Mouse (Mus musculus): ENCODE measurements around the gene Psg26. TPM values are rescaled to one million over a fixed set of nuclear protein-coding genes. Genes with fewer than 3 reads are reported as not detected.
"Not testable (repeated sequence)": the region's sequence is repeated elsewhere in the genome, so short reads cannot be mapped to it uniquely, and the experiment has no call there.

Psg26 gene
- not detected in 2 replicates for polyA plus RNA-seq (2012; rRNA removed)
- polyA plus RNA-seq (2014; fragmentation: Nextera tagmentation; extraction: Ambion mirVana) = not detected in 2 replicates

DNA sequence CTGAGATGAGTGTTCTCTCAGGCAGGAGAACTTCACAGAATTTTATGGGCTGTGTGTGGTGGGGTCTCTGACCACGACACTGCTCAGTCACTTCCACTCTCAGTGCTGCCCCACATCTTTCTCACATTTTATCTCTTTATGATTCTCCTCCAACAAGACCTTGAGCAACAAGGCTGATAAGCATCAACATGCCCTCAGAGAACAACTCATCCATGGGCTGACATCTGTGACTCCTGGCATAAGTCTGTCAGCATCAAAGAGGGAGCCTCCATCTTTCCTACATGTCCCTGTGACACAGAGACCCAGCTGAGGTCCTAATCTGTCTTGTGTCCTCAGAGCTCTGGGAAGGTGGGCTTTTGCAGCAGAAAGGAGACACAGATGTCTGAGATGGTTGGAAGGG is at the start of gene Psg26:
Gene Psg26 (minus strand): TSS at position 101 of the 400 bp plus-strand sequence.
- no peak for TF ChIP-seq CTCF (IDR thresholded peaks at IDR 0.05; ENCODE audit: low read depth)
- no peak for TF ChIP-seq EP300 (IDR thresholded peaks at IDR 0.05; ENCODE audit: low read depth)
- Histone ChIP-seq H3K4me1 (replicated peaks; ENCODE audit: control insufficient read depth in 2 of 2, insufficient read depth in 2 of 2, low read length in 1 of 2) (no peaks in the 10 kb centered on the region), H3K27ac (no peak within 1 kb of the TSS), H3K27me3 (ENCODE audit: control insufficient read depth, insufficient read depth, low read length) (no peaks in the 10 kb centered on the region), H3K4me3 (ENCODE audit: insufficient read depth in 1 of 2, low read depth in 2 of 2, low read length in 2 of 2) (no peak within 1 kb of the TSS), H3K9ac (replicated peaks) (no peak within 1 kb of the TSS), H3K36me3 (replicated peaks; ENCODE audit: control insufficient read depth, insufficient read depth, low read depth) (no peaks in the 10 kb centered on the region), H3K9me3 (ENCODE audit: control insufficient read depth, low read length) (no peaks in the 10 kb centered on the region), H3K4me2 (ENCODE audit: low read depth) (no peak within 1 kb of the TSS)
- DNase-seq (ENCODE audit: low read depth in 3 of 3, low spot score in 3 of 3) = no peak
- ATAC-seq (ENCODE audit: insufficient read depth) = no peak
- WGBS (ENCODE audit: insufficient replicate concordance) = 43% methylated on average over 1 of the region's 1 CpGs

DNA sequence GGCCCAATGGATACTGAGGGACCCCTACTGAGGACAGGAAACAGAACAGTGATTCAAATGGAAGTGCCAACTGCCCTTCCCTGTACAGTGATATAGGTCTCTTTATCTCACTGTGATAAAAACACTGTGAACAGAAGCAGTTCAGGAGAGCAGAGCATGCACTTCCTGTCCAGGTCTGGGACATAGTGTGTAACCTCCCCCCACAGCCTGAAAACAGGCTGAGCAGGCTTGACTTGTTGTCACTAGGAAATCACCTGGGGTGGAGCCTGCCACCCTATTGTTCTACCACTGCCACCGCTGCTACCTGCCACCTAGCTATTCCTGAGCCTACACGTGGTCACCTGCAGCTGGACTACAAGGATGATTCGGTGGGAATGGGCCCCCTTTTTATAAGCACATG is 49.4 kb upstream of the Psg26 start:
- Histone ChIP-seq H3K27ac (no peak overlapping the region), H3K36me3 (replicated peaks; ENCODE audit: control insufficient read depth, insufficient read depth, low read depth) (no peaks in the 10 kb centered on the region), H3K4me3 (ENCODE audit: insufficient read depth in 1 of 2, low read depth in 2 of 2, low read length in 2 of 2) (no peak overlapping the region), H3K4me1 (replicated peaks; ENCODE audit: control insufficient read depth in 2 of 2, insufficient read depth in 2 of 2, low read length in 1 of 2) (no peaks in the 10 kb centered on the region), H3K9me3 (ENCODE audit: control insufficient read depth, low read length) (no peaks in the 10 kb centered on the region), H3K9ac (replicated peaks) (no peak overlapping the region), H3K4me2 (ENCODE audit: low read depth) (no peak overlapping the region), H3K27me3 (ENCODE audit: control insufficient read depth, insufficient read depth, low read length) (no peaks in the 10 kb centered on the region)
- WGBS (ENCODE audit: insufficient replicate concordance) = 31% methylated on average over 3 of the region's 3 CpGs
- DNase-seq (ENCODE audit: low read depth in 3 of 3, low spot score in 3 of 3) = no peak
- TF ChIP-seq EP300 (IDR thresholded peaks at IDR 0.05; ENCODE audit: low read depth) = no peak
- no peak for TF ChIP-seq CTCF (IDR thresholded peaks at IDR 0.05; ENCODE audit: low read depth)
- ATAC-seq (ENCODE audit: insufficient read depth) = no peak

DNA sequence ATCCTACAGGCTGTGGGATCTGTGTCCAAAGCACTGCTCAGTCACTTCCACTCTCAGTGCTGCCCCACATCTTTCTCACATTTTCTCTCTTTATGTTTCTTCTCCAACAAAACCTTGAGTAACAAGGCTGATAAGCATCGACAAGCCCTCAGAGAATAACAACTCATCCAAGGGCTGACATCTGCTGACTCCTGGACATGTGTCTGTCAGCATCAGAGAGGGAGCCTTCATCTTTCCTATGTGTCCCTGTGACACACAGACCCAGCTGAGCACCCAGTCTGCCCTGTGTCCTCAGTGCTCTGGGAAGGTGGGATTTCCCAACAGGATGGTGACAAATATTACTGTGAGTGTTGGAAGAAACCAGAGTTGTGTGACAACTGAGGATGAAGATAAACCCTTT is 48.2 kb upstream of the Psg26 start, which contains the start of gene Psg25:
Gene Psg25 (minus strand): TSS at position 101 of the 400 bp plus-strand sequence.
- WGBS (ENCODE audit: insufficient replicate concordance) = 83% methylated on average over 1 of the region's 1 CpGs
- Histone ChIP-seq H3K4me3 (ENCODE audit: insufficient read depth in 1 of 2, low read depth in 2 of 2, low read length in 2 of 2) (no peak within 1 kb of the TSS), H3K36me3 (replicated peaks; ENCODE audit: control insufficient read depth, insufficient read depth, low read depth) (no peaks in the 10 kb centered on the region), H3K9ac (replicated peaks) (no peak within 1 kb of the TSS), H3K27me3 (ENCODE audit: control insufficient read depth, insufficient read depth, low read length) (no peaks in the 10 kb centered on the region), H3K4me1 (replicated peaks; ENCODE audit: control insufficient read depth in 2 of 2, insufficient read depth in 2 of 2, low read length in 1 of 2) (no peaks in the 10 kb centered on the region), H3K9me3 (ENCODE audit: control insufficient read depth, low read length) (no peaks in the 10 kb centered on the region), H3K27ac (no peak within 1 kb of the TSS), H3K4me2 (ENCODE audit: low read depth) (no peak within 1 kb of the TSS)
- ATAC-seq (ENCODE audit: insufficient read depth) (no peak), DNase-seq (ENCODE audit: low read depth in 3 of 3, low spot score in 3 of 3) (no peak)
- TF ChIP-seq EP300 (IDR thresholded peaks at IDR 0.05; ENCODE audit: low read depth) = no peak
- no peak for TF ChIP-seq CTCF (IDR thresholded peaks at IDR 0.05; ENCODE audit: low read depth)

DNA sequence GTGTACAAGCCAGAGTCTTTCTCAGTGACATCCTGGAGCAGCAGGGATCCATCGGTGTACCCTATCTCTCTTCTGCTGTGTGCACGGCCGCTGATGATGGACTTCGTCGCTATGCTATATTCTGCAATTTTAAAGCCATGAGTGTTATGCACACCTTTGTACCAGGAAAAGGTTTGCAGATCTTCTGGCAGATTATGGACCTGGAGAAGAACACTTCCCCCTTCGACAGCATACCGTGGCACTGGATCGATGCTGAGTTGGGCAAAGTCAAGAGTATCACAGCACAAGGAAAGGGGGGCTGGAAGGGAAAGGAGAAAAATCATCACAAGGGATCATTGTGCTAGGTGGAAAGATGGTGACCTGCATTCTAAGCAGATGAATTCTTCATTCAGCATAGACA is 40.7 kb upstream of the Psg26 start:
- no peak for ATAC-seq (ENCODE audit: insufficient read depth)
- no peak for DNase-seq (ENCODE audit: low read depth in 3 of 3, low spot score in 3 of 3)
- 79% methylated on average over 8 of the region's 8 CpGs for WGBS (ENCODE audit: insufficient replicate concordance)
- no peaks in the 10 kb centered on the region for H3K27me3 ChIP-seq (ENCODE audit: control insufficient read depth, insufficient read depth, low read length)
- H3K9ac ChIP-seq (replicated peaks) = no peak overlapping the region
- H3K4me3 ChIP-seq (ENCODE audit: insufficient read depth in 1 of 2, low read depth in 2 of 2, low read length in 2 of 2) = no peak overlapping the region
- no peak overlapping the region for H3K27ac ChIP-seq
- no peak overlapping the region for H3K4me2 ChIP-seq (ENCODE audit: low read depth)
- TF ChIP-seq CTCF (IDR thresholded peaks at IDR 0.05; ENCODE audit: low read depth) = no peak
- no peak for TF ChIP-seq EP300 (IDR thresholded peaks at IDR 0.05; ENCODE audit: low read depth)
- no peaks in the 10 kb centered on the region for H3K9me3 ChIP-seq (ENCODE audit: control insufficient read depth, low read length)
- no peaks in the 10 kb centered on the region for H3K4me1 ChIP-seq (replicated peaks; ENCODE audit: control insufficient read depth in 2 of 2, insufficient read depth in 2 of 2, low read length in 1 of 2)
- H3K36me3 ChIP-seq (replicated peaks; ENCODE audit: control insufficient read depth, insufficient read depth, low read depth) = no peaks in the 10 kb centered on the region

DNA sequence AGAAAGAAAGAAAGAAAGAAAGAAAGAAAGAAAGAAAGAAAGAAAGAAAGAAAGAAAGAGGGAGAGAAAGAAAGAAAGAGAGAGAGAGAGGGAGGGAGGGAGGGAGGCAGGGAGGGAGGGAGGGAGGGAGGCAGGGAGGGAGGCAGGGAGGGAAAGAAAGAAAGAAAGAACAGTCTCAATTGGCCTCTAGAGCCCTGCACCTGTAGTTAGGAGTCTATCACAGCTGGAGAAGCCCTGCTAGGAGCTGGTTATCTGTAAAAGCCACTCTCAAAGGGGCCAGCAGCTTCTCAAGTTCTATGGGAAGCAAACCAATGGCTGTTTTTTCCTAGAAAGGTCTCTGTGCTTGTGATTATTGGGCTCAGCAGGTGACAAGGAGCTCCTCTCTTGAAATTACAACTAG is 28.9 kb upstream of the Psg26 start:
- H3K27ac ChIP-seq; H3K4me1 ChIP-seq (replicated peaks; ENCODE audit: control insufficient read depth in 2 of 2, insufficient read depth in 2 of 2, low read length in 1 of 2); H3K27me3 ChIP-seq (ENCODE audit: control insufficient read depth, insufficient read depth, low read length); H3K9me3 ChIP-seq (ENCODE audit: control insufficient read depth, low read length); ATAC-seq (ENCODE audit: insufficient read depth); H3K4me2 ChIP-seq (ENCODE audit: low read depth); H3K36me3 ChIP-seq (replicated peaks; ENCODE audit: control insufficient read depth, insufficient read depth, low read depth); H3K4me3 ChIP-seq (ENCODE audit: insufficient read depth in 1 of 2, low read depth in 2 of 2, low read length in 2 of 2); DNase-seq (ENCODE audit: low read depth in 3 of 3, low spot score in 3 of 3); H3K9ac ChIP-seq (replicated peaks): not testable (repeated sequence)

DNA sequence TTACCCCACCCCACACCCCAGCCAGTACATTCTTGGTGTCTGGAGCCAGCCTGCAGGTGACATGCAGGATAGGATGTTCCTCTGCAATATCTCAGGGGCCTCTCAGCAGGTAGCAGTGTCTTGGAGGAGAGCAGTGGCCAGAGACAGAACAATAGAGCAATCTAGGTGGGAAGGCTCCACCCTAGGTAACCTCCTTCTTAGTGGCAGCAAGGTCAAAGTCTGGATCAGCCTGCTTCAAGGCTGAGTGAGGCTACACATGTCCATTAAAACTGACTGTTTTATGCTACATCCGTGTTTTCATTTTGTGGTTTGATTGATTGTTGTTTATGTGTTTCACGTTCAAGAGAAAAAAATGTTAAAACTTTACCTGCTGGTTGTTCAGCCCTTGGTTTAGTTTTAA is 28.4 kb upstream of the Psg26 start:
- not testable (repeated sequence) for H3K27me3 ChIP-seq (ENCODE audit: control insufficient read depth, insufficient read depth, low read length); H3K36me3 ChIP-seq (replicated peaks; ENCODE audit: control insufficient read depth, insufficient read depth, low read depth); H3K9ac ChIP-seq (replicated peaks); H3K4me2 ChIP-seq (ENCODE audit: low read depth); ATAC-seq (ENCODE audit: insufficient read depth); H3K9me3 ChIP-seq (ENCODE audit: control insufficient read depth, low read length); DNase-seq (ENCODE audit: low read depth in 3 of 3, low spot score in 3 of 3); H3K4me3 ChIP-seq (ENCODE audit: insufficient read depth in 1 of 2, low read depth in 2 of 2, low read length in 2 of 2); H3K27ac ChIP-seq; H3K4me1 ChIP-seq (replicated peaks; ENCODE audit: control insufficient read depth in 2 of 2, insufficient read depth in 2 of 2, low read length in 1 of 2)
- 42% methylated on average over 2 of the region's 2 CpGs for WGBS (ENCODE audit: insufficient replicate concordance)
